Mouse (Mus musculus) lung, postnatal 0 days (tissue): Measurements from ENCODE around the gene Fam131b.

Experiments used
- CTCF ChIP-seq: IDR thresholded peaks from 2 replicates; pipeline ENCODE4 v1.5.1; 2016; ENCODE audit warnings: antibody characterized with exemption, mild to moderate bottlenecking
- EP300 ChIP-seq: IDR thresholded peaks from 2 replicates; pipeline ENCODE4 v1.6.1; 2016; ENCODE audit warnings: antibody characterized with exemption, mild to moderate bottlenecking, control low read depth

DNA sequence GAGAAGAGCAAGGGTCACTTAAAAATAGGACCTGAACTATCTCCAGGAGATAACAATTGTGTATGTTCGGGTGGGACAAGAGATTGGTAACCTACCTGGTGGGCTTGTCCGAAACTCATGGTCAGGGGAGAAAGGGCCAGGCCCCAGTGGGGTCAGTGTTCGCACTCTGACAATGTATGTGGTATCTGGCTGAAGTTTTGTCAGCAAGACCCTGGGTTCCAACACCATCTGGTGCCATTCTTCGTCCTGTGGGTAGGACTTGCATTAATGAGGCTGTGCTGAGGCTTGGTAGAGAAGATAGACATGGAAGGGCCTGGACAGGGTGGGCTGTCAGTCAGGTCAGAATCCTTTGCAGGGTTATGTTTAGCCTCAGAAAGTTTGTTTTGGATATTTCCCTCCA is 39.6 kb upstream of the Fam131b start:
- TF ChIP-seq CTCF (no peak), EP300 (no peak)
